Mouse (Mus musculus) layer of hippocampus, adult 9-10 months (tissue): ENCODE measurements around the gene Fbxo48.

Experiments
- DNase-seq: peaks from one replicate; pipeline ENCODE4 v3.0.0; 2022; ENCODE audit warnings: low spot score

The Fbxo48 gene

GRCm38 (mm10) chr11:16950976-16951760 lies at the start of gene Fbxo48:
Gene Fbxo48 (plus strand): TSS chr11:16951375.
- DNase-seq, result peak; percentile 95

GRCm38 (mm10) chr11:16904302-16905011 lies 46.7 kb upstream of the Fbxo48 start:
- DNase-seq, result no peak

GRCm38 (mm10) chr11:16905012-16905332 lies 46.2 kb upstream of the Fbxo48 start:
- DNase-seq, result no peak

- no peak for DNase-seq
These were observed 44.6 kb upstream of the Fbxo48 start for GRCm38 (mm10) chr11:16906530-16906929.

GRCm38 (mm10) chr11:16907517-16908129 lies 43.6 kb upstream of the Fbxo48 start:
- DNase-seq, result no peak

- DNase-seq, result no peak
These were observed 36.4 kb upstream of the Fbxo48 start for GRCm38 (mm10) chr11:16914756-16915155.

GRCm38 (mm10) chr11:16915850-16916249 lies 35.3 kb upstream of the Fbxo48 start:
- DNase-seq, result no peak

GRCm38 (mm10) chr11:16917512-16917911 lies 33.7 kb upstream of the Fbxo48 start:
- no peak for DNase-seq

- DNase-seq, result no peak
These were observed 19.0 kb upstream of the Fbxo48 start for GRCm38 (mm10) chr11:16932159-16932558.

GRCm38 (mm10) chr11:16935577-16936236 lies 15.5 kb upstream of the Fbxo48 start:
- DNase-seq, result no peak

- no peak for DNase-seq
These were observed 9.9 kb upstream of the Fbxo48 start for GRCm38 (mm10) chr11:16941103-16941793.

GRCm38 (mm10) chr11:16941973-16942452 lies 9.2 kb upstream of the Fbxo48 start:
- DNase-seq, result no peak

GRCm38 (mm10) chr11:16943016-16943415 lies 8.2 kb upstream of the Fbxo48 start:
- no peak for DNase-seq

- DNase-seq, result no peak
These were observed 2.4 kb upstream of the Fbxo48 start for GRCm38 (mm10) chr11:16948756-16949155.

- no peak for DNase-seq
These were observed 774 bp upstream of the Fbxo48 start for GRCm38 (mm10) chr11:16950226-16950975.

GRCm38 (mm10) chr11:16951761-16952010 lies 511 bp downstream of the Fbxo48 start:
- DNase-seq, result no peak

GRCm38 (mm10) chr11:16956115-16956862 lies 5.1 kb downstream of the Fbxo48 start:
- no peak for DNase-seq

GRCm38 (mm10) chr11:16957030-16957429 lies 5.9 kb downstream of the Fbxo48 start:
- no peak for DNase-seq

GRCm38 (mm10) chr11:16958520-16958919 lies 7.3 kb downstream of the Fbxo48 start:
- DNase-seq, result no peak

- no peak for DNase-seq
These were observed 16.6 kb downstream of the Fbxo48 start for GRCm38 (mm10) chr11:16967806-16968205.

GRCm38 (mm10) chr11:16969650-16970049 lies 18.5 kb downstream of the Fbxo48 start:
- DNase-seq, result no peak
